Mouse (Mus musculus) WW6 (cell line): Measurements from ENCODE around the gene Aes.

Experiments used
- DNase-seq: peaks from one replicate; pipeline ENCODE4 v3.0.0-alpha.2; 2013; ENCODE audit warnings: low read depth, low spot score

The Aes gene

DNA sequence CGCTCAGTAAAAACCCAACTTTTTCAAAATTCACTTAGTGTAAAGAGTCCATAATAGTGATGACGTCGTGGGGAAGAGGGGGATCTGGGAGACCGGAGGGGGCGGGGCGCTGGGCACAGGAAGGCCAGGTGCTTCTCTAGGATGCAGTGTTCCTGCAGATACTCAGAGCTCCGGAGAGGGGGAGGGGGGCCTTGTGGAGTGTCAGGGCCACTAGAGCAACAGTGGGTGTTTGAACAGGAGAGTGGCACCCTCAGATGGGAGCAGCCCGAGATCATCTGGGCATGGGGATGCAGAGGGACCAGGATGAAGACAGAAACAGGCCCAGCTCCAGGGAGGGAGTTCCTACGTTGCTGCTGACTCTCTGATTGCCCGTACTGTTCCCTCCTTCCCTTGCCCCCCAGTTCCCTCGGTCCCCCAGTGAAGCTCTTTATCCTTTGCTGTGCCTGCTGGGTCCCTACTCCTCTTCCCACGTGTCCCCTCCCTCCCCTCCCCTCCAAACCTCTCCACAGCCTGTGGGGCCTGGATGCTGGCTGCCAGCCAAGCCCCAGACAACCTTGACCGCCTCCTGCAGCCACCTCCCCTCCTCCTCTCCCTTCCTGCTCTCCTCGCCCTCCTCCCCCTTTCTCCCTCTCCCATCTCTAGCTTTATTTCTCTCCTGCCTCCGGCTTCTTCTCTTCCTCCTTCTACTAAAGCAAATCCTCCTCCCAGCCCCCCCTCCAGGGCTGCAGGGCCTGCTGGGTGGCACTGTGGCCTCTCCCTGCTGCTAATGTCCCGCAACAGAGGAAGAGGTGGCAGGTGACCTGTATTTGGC is 9.3 kb downstream of the Aes start:
- DNase-seq, result no peak

DNA sequence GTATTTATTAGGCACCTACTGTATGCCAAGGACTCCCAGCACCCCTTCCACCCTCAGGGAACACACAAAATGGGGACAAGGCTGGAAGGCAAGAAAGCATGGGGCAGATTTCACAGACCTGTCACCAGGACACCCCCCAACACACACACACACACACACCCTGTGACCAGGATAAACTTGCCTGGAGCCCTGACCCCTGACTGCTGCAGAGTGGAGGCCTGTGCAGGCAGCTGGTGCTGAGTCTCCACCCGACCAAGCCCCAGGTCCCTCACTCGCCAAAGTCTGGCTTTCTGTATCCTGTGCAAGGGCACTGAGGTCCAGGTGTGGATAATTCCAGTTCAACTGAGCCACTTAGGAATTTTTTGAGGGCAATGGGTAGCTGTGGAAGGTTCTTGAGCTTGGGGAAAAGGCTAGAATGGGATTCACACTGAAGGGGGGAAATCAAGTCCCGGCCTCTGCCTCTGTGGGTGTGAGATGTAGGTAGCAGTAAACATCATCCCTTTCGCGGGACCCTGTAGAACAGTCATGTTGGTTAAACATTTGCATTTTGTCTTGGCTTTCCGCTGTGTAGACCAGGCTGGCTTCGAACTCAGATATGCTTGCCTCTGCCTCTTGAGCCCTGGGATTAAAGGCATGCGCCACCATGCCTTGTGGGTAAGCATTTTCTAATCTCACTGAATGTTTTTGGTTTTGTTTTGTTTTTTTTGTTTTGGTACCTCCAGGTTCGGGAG is 10.4 kb downstream of the Aes start:
- no peak for DNase-seq

GRCm38 (mm10) chr10:81570238-81570800 is 11.0 kb downstream of the Aes start:
- DNase-seq, result no peak

- DNase-seq, result peak; percentile 48
These were observed 11.7 kb downstream of the Aes start for GRCm38 (mm10) chr10:81570831-81571500.

- DNase-seq, result peak; percentile 84
These were observed 12.2 kb downstream of the Aes start for GRCm38 (mm10) chr10:81571501-81571876.

DNA sequence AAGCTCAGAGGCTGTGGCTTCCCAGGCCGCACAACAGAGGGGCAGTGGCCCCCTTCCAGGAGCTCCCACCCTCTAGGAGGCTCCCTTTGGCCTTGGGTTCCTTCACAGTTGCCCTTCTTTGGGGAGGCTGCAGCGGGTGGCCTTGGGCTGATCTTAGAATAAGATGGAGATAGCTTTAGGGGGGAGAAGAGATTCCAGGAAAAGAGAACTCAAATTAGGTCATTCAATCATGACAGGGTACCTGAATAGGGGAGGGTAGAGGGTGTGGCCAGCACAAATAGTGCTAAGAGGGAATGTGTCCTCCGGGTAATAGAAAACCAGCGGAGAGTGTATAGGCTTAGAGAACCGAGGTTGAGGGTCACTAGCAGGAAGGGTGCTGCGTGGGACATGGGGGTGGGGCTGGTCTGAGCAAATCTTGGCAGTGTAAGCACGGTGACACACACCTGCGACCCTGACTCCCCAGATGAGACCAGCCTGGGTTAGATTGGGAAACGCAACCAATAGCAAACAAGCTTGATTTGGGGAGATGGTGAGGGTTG is 12.9 kb downstream of the Aes start:
- DNase-seq, result no peak

- no peak for DNase-seq
These were observed 13.7 kb downstream of the Aes start for GRCm38 (mm10) chr10:81572975-81573374.

GRCm38 (mm10) chr10:81574081-81575056 is 15.1 kb downstream of the Aes start, which contains the start of gene Tle2:
Gene Tle2, plus strand, starts transcription at chr10:81574561.
- DNase-seq, result no peak

- DNase-seq, result no peak
These were observed 15.9 kb downstream of the Aes start for GRCm38 (mm10) chr10:81575208-81575631.

DNA sequence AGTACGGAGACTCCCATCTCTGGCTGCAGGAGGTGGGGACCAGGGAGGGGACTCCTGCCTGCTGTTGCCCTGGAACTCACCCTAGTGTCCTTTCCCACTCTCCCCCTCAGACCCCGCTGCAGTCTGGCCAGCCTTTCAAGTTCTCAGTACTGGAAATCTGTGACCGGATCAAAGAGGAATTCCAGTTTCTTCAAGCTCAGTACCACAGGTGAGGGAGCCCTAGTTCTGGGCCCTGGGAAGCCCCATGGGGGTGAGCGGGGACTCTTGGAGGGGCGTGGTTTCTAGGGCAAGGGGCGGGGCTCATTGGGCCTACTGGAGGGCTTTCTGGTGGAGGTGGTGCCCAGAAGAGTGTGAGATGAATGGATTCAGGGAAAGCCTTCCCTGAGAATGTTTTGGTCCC is 16.4 kb downstream of the Aes start:
- no peak for DNase-seq

GRCm38 (mm10) chr10:81579967-81580366 is 20.7 kb downstream of the Aes start:
- no peak for DNase-seq

DNA sequence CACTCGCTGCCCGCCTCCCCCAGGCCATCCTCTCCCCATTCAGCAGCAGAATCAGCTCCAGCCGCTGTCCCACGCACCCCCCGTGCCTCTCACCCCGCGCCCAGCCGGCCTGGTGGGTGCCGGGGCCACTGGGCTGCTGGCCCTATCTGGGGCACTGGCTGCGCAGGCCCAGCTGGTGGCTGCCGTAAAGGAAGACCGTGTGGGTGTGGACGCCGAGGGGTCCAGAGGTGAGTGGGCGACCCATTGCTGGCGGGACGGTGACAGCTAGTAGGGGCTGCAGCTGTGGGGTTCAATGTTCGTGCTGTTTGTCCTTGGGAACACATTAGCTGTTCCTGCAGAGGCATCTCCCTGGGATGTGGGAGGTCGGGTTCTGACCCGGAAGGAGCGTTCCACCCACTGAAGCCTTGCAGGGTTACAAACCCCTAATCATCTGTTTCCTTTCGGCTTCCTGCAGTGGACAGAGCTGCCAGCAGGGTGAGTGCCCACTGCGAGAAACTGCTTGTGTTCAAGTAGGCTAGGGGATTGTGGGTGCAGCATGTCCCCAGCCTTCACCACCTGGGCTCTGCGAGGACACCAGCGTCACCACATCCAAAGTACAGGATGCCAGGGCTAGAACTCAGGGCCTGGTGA is 21.3 kb downstream of the Aes start:
- DNase-seq, result no peak

DNA sequence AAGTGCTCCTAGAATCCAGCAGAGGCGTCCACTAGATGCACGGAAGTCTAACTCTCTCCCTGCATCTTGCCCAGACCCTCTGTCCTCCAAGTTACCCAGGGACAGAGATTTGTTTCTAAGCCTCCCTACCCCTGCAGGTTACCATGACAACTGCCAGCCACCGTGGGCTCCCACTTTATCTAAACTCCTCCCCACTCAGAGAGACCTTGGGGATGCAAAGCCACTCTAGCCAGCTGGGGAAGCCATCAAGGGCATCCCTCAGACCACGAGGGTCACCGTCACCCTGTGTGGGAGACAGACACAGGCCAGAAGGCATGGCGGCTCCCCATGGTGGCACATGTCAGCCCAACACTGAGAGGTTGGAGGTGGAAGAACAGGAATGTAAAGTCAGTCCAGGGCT is 24.1 kb downstream of the Aes start:
- no peak for DNase-seq

DNA sequence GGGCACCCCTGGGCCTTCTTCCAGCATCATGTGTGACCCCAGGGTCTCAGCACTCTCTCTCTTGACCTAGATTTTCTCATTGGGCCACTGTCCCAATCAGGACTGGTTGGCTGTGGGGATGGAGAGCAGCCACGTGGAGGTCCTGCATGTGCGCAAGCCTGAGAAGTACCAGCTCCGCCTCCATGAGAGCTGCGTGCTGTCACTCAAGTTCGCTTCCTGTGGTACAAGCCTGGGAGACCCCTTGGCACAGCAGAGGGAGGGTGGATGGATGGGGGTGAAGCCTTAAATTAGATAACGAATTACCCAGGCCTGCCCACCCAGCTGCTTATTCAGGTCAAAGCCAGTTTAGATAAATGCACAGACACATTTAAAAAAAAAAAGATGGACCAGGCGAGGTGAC is 29.5 kb downstream of the Aes start:
- DNase-seq, result no peak

DNA sequence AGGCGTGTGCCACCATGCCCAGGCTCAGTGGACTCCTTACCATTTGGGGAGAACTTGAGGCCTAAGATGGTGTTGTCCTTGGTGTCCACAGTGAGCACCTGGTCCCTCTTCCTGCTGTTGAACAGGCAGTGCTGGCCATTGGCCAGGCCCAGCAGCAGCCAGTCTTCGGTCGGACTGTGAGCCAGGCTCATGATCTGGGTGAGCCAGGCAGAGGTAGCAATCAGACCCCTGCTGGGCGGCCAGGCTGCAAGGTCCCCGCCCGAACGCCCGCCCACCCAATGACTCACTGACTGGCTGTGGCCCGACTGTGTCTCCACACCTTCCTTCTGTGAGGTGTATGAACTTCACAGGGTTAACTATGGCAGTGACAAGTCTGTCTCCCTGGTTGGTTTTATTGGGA is 32.6 kb downstream of the Aes start:
- no peak for DNase-seq

DNA sequence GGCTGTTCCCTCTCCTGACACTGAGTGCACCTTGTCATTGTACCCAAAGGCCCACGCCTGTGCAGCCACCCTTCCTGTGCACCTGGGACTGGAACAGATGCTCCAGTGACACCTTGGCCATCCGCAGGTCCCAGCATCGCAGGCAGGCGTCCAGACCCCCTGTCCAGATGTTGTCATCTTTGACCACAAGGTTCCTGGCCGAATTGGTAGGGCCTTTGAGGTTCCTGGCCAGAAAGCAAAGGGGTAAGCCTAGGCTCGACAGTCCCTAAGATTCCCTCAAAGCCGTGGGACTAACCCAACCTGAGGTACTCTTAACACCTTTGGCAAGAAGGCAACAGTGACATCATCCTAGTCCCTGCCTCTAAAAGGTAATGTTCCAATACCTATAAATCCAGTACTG is 33.3 kb downstream of the Aes start:
- no peak for DNase-seq

GRCm38 (mm10) chr10:81593223-81593622 is 33.9 kb downstream of the Aes start:
- no peak for DNase-seq

DNA sequence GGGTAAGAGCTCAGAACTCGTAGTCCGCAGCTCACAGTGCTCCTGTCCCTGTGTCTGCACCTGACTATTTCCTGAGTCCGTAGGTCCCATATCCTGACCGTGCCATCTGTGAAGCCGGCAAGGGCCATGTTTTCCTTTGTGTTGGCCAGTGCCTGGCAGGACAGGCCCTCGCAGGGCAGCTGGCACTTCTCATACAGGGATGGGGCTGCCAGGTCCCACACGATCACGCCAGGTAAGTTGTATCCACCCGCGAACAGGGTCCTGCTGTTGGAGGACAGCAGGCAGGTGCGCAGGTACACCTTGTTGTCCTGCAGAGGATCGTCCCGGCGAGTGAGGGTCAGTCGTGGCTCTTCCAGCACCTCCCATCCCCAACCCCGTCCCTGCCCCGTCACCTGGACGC is 34.6 kb downstream of the Aes start:
- no peak for DNase-seq

DNA sequence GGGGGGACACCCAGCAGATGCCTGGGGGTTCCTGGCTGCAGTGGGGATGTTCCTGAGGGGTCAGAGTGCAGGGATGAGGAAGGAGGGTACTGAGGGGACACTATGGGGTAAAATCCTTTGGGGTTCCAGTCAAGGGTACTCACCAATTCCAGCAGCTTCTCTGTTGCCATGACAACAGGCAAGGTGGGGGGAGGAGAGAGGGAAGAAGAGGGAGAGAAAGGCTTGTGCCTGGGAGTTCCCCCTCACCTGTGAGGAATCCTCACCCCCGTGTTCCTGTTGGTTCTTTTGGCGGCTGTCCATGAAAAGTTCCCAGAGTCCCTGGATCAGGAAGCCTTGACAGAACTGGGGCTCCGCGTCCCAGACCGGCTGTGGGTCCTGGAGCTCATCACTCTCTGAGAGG is 36.3 kb downstream of the Aes start:
- DNase-seq, result no peak

- no peak for DNase-seq
These were observed 37.3 kb downstream of the Aes start for GRCm38 (mm10) chr10:81596611-81597010.
